Mouse (Mus musculus) myocyte (in vitro differentiated cells): Measurements from ENCODE around the gene Ubtd1. TPM values are rescaled to one million over a fixed set of nuclear protein-coding genes. Genes with fewer than 3 reads are reported as not detected.

ENCODE experiments used
- H3K27me3 ChIP-seq: one replicate; pipeline ENCODE4 v1.6.1; 2011; ENCODE audit not compliant: control insufficient read depth, insufficient read depth, insufficient read length
- H3K36me3 ChIP-seq: one replicate; pipeline ENCODE4 v1.6.1; 2011; ENCODE audit not compliant: control insufficient read depth, insufficient read depth
- H3K4me2 ChIP-seq: one replicate; pipeline ENCODE4 v1.6.1; 2011; ENCODE audit warnings: low read depth, control low read depth
- H3K4me3 ChIP-seq: one replicate; pipeline ENCODE4 v1.5.1; 2011; ENCODE audit warnings: mild to moderate bottlenecking, control low read depth, moderate library complexity
- H3K79me2 ChIP-seq: one replicate; pipeline ENCODE4 v1.6.1; 2011; ENCODE audit not compliant: control insufficient read depth, insufficient read depth
- H3ac ChIP-seq: one replicate; pipeline ENCODE4 v1.6.1; 2011; ENCODE audit not compliant: control insufficient read depth, insufficient read length
- CEBPB ChIP-seq: IDR thresholded peaks from 2 replicates; pipeline ENCODE4 v1.6.1; 2011; ENCODE audit warnings: mild to moderate bottlenecking, moderate library complexity; ENCODE audit not compliant: poor library complexity, insufficient read depth, severe bottlenecking
- E2F4 ChIP-seq: IDR thresholded peaks from one replicate; pipeline ENCODE4 v1.6.1; 2011; ENCODE audit warnings: mild to moderate bottlenecking, control low read depth, moderate library complexity; ENCODE audit not compliant: insufficient read depth
- MAX ChIP-seq: IDR thresholded peaks from one replicate; pipeline ENCODE4 v1.6.1; 2011; ENCODE audit warnings: low read depth, mild to moderate bottlenecking, control low read depth
- MYOD1 ChIP-seq, 3 experiments: IDR thresholded peaks; one replicate each; pipeline ENCODE4 v1.6.1; 2011; ENCODE audit warnings: control low read depth in 2 of 3, low read depth in 2 of 3, mild to moderate bottlenecking in 2 of 3, moderate library complexity in 1 of 3; ENCODE audit not compliant: insufficient read length in 2 of 3, control insufficient read depth in 1 of 3
- MYOG ChIP-seq, 3 experiments: IDR thresholded peaks; one replicate each; pipeline ENCODE4 v1.6.1; 2011; ENCODE audit warnings: control low read depth in 2 of 3, low read depth in 2 of 3, mild to moderate bottlenecking in 2 of 3; ENCODE audit not compliant: insufficient read length in 2 of 3, control insufficient read depth in 1 of 3, insufficient read depth in 1 of 3
- POLR2A ChIP-seq: IDR thresholded peaks from one replicate; pipeline ENCODE4 v1.6.1; 2011; ENCODE audit warnings: low read depth, mild to moderate bottlenecking, control low read depth, moderate library complexity; ENCODE audit not compliant: insufficient read length
- POLR2AphosphoS2 ChIP-seq: IDR thresholded peaks from one replicate; pipeline ENCODE4 v1.6.1; 2011; ENCODE audit warnings: low read depth, control low read depth; ENCODE audit not compliant: insufficient read length
- REST ChIP-seq: IDR thresholded peaks from one replicate; pipeline ENCODE4 v1.6.1; 2011; ENCODE audit warnings: mild to moderate bottlenecking, control low read depth, moderate library complexity; ENCODE audit not compliant: insufficient read depth, insufficient read length
- SRF ChIP-seq: IDR thresholded peaks from one replicate; pipeline ENCODE4 v1.6.1; 2011; ENCODE audit warnings: low read depth; ENCODE audit not compliant: control insufficient read depth, insufficient read length
- TCF12 ChIP-seq: IDR thresholded peaks from one replicate; pipeline ENCODE4 v1.6.1; 2011; ENCODE audit warnings: mild to moderate bottlenecking, control low read depth; ENCODE audit not compliant: poor library complexity, insufficient read depth, severe bottlenecking
- TCF3 ChIP-seq: IDR thresholded peaks from one replicate; pipeline ENCODE4 v1.6.1; 2011; ENCODE audit warnings: low read depth, control low read depth; ENCODE audit not compliant: insufficient read length
- USF1 ChIP-seq: IDR thresholded peaks from one replicate; pipeline ENCODE4 v1.6.1; 2011; ENCODE audit warnings: low read depth, mild to moderate bottlenecking, control low read depth, moderate library complexity
- polyA plus RNA-seq: library from polyadenylated mRNA; unstranded; fragments of >200 nt; fragmentation: generic; extraction: Trizol; gene quantifications from one replicate; pipeline ENCODE4 v1.2.1, GENCODE M21; 2012; ENCODE audit warnings: missing spikeins

Gene Ubtd1
- polyA plus RNA-seq, 1 experiment, result 141 TPM

- no peak overlapping the region for H3ac ChIP-seq
- H3K4me3 ChIP-seq, result no peak overlapping the region
- no peak overlapping the region for H3K4me2 ChIP-seq
- no peaks in the 10 kb centered on the region for H3K36me3 ChIP-seq
- TF ChIP-seq MYOD1 (IDR thresholded peaks at IDR 0.05; ENCODE audit: control insufficient read depth in 1 of 3, insufficient read length in 2 of 3, low read depth in 2 of 3) (no peak), POLR2A (no peak), SRF (no peak), REST (no peak), CEBPB (no peak), E2F4 (no peak), POLR2AphosphoS2 (no peak), TCF3 (no peak), MAX (no peak)
- H3K27me3 ChIP-seq, result no peaks in the 10 kb centered on the region
- no peaks in the 10 kb centered on the region for H3K79me2 ChIP-seq
These were observed 72.7 kb downstream of the Ubtd1 start for GRCm38 (mm10) chr19:42054255-42054654.

GRCm38 (mm10) chr19:42055881-42056280 lies 74.3 kb downstream of the Ubtd1 start:
- no peaks in the 10 kb centered on the region for H3K79me2 ChIP-seq
- H3ac ChIP-seq, result no peak overlapping the region
- H3K4me2 ChIP-seq, result no peak overlapping the region
- H3K27me3 ChIP-seq, result peaks cover 7% of the 10 kb centered on the region
- no peak overlapping the region for H3K4me3 ChIP-seq
- no peaks in the 10 kb centered on the region for H3K36me3 ChIP-seq
- TF ChIP-seq CEBPB (no peak), SRF (no peak), USF1 (no peak), MAX (no peak), E2F4 (no peak), REST (no peak), MYOG (IDR thresholded peaks at IDR 0.05; ENCODE audit: control insufficient read depth in 1 of 3, insufficient read depth in 1 of 3, insufficient read length in 2 of 3, low read depth in 2 of 3) (no peak), MYOD1 (IDR thresholded peaks at IDR 0.05; ENCODE audit: control insufficient read depth in 1 of 3, insufficient read length in 2 of 3, low read depth in 2 of 3) (no peak), POLR2AphosphoS2 (no peak), POLR2A (no peak), TCF12 (no peak), TCF3 (no peak)

- H3K36me3 ChIP-seq, result no peaks in the 10 kb centered on the region
- TF ChIP-seq POLR2AphosphoS2 (no peak), MYOD1 (IDR thresholded peaks at IDR 0.05; ENCODE audit: control insufficient read depth in 1 of 3, insufficient read length in 2 of 3, low read depth in 2 of 3) (no peak), SRF (no peak), POLR2A (no peak), MYOG (IDR thresholded peaks at IDR 0.05; ENCODE audit: control insufficient read depth in 1 of 3, insufficient read depth in 1 of 3, insufficient read length in 2 of 3, low read depth in 2 of 3) (no peak), USF1 (no peak), CEBPB (no peak), MAX (no peak), E2F4 (no peak), TCF12 (no peak), REST (no peak), TCF3 (no peak)
- peaks cover 13% of the 10 kb centered on the region for H3K27me3 ChIP-seq
- no peak overlapping the region for H3K4me3 ChIP-seq
- no peaks in the 10 kb centered on the region for H3K79me2 ChIP-seq
- no peak overlapping the region for H3K4me2 ChIP-seq
- no peak overlapping the region for H3ac ChIP-seq
These were observed 75.3 kb downstream of the Ubtd1 start for GRCm38 (mm10) chr19:42056719-42057409.

GRCm38 (mm10) chr19:42058426-42058825 lies 76.9 kb downstream of the Ubtd1 start:
- no peak overlapping the region for H3K4me3 ChIP-seq
- H3K79me2 ChIP-seq, result no peaks in the 10 kb centered on the region
- TF ChIP-seq E2F4, result no peak
- TF ChIP-seq CEBPB, result no peak
- no peak for TF ChIP-seq USF1
- TF ChIP-seq POLR2AphosphoS2, result no peak
- TF ChIP-seq REST, result no peak
- no peak for TF ChIP-seq MAX
- no peak for TF ChIP-seq TCF3
- no peak for TF ChIP-seq SRF
- no peak for TF ChIP-seq MYOD1 (IDR thresholded peaks at IDR 0.05; ENCODE audit: control insufficient read depth in 1 of 3, insufficient read length in 2 of 3, low read depth in 2 of 3)
- TF ChIP-seq MYOG (IDR thresholded peaks at IDR 0.05; ENCODE audit: control insufficient read depth in 1 of 3, insufficient read depth in 1 of 3, insufficient read length in 2 of 3, low read depth in 2 of 3), result no peak
- TF ChIP-seq TCF12, result no peak
- no peak for TF ChIP-seq POLR2A
- H3K36me3 ChIP-seq, result no peaks in the 10 kb centered on the region
- no peak overlapping the region for H3ac ChIP-seq
- H3K27me3 ChIP-seq, result peaks cover 13% of the 10 kb centered on the region
- no peak overlapping the region for H3K4me2 ChIP-seq
